Mouse (Mus musculus) liver, adult 2 months (tissue): Measurements from ENCODE around the gene Atxn10. TPM values are rescaled to one million over a fixed set of nuclear protein-coding genes. Genes with fewer than 3 reads are reported as not detected.
A peak's percentile ranks its signal among the peaks of the same experiment; 100 is the strongest.

ENCODE experiments used
- DNase-seq: peaks from one replicate; pipeline ENCODE4 v3.0.0-alpha.2; 2011; ENCODE audit warnings: low read depth, low spot score; ENCODE audit errors: extremely low read depth
- H3K27ac ChIP-seq: fragments of 200-500 bp; replicated peaks from 2 replicates; pipeline ENCODE4 v1.5.1; 2012; ENCODE audit warnings: low read depth, mild to moderate bottlenecking, control low read depth, inconsistent platforms, low read length; ENCODE audit not compliant: insufficient read depth
- H3K27me3 ChIP-seq: fragments of 200-500 bp; 2 replicates; pipeline ENCODE4 v1.6.1; 2012; ENCODE audit warnings: mild to moderate bottlenecking, moderate library complexity, low read length, inconsistent platforms; ENCODE audit not compliant: control insufficient read depth, insufficient read depth
- H3K36me3 ChIP-seq: fragments of 200-500 bp; 2 replicates; pipeline ENCODE4 v1.6.1; 2012; ENCODE audit warnings: low read length, inconsistent platforms; ENCODE audit not compliant: control insufficient read depth, insufficient read depth
- H3K4me1 ChIP-seq: fragments of 200-500 bp; 2 replicates; pipeline ENCODE4 v1.6.1; 2011; ENCODE audit warnings: low read length; ENCODE audit not compliant: control insufficient read depth, insufficient read depth
- H3K4me3 ChIP-seq: fragments of 200-500 bp; 2 replicates; pipeline ENCODE4 v1.5.1; 2011; ENCODE audit warnings: low read depth, mild to moderate bottlenecking, control low read depth, low read length, moderate library complexity; ENCODE audit not compliant: insufficient read depth
- H3K79me2 ChIP-seq: fragments of 200-500 bp; 2 replicates; pipeline ENCODE4 v1.6.1; 2012; ENCODE audit warnings: inconsistent platforms, mild to moderate bottlenecking, low read length, moderate library complexity; ENCODE audit not compliant: control insufficient read depth, insufficient read depth
- H3K9ac ChIP-seq: fragments of 200-500 bp; 2 replicates; pipeline ENCODE4 v1.6.1; 2012; ENCODE audit warnings: low read depth, mild to moderate bottlenecking, control low read depth, inconsistent platforms, low read length
- CTCF ChIP-seq: fragments of 200-500 bp; IDR thresholded peaks from 2 replicates; pipeline ENCODE4 v1.5.1; 2011; ENCODE audit warnings: low read depth, low read length, control low read depth
- POLR2A ChIP-seq: fragments of 200-500 bp; IDR thresholded peaks from 2 replicates; pipeline ENCODE4 v1.6.1; 2011; ENCODE audit warnings: low read length, control low read depth; ENCODE audit not compliant: insufficient read depth; ENCODE audit errors: extremely low read depth
- WGBS: fragments of 180-500 bp; shearing (Covaris S2); methylation state at CpG from one replicate; pipeline ENCODE4 v1.1.7; 2018; 5-methylcytosine and 5-hydroxymethylcytosine counted together
- polyA plus RNA-seq: library from polyadenylated mRNA; depleted of rRNA; stranded (reverse); fragments of >200 nt; gene quantifications from 2 replicates; pipeline ENCODE4 v1.2.3, GENCODE M21; 2012
- total RNA-seq: library from RNA; depleted of rRNA; stranded (reverse); fragments of >200 nt; gene quantifications from 2 replicates; pipeline ENCODE4 v1.2.3, GENCODE M21; 2014

The Atxn10 gene
- total and polyA plus RNA-seq, 2 experiments = 36.8 to 41.0 TPM

DNA sequence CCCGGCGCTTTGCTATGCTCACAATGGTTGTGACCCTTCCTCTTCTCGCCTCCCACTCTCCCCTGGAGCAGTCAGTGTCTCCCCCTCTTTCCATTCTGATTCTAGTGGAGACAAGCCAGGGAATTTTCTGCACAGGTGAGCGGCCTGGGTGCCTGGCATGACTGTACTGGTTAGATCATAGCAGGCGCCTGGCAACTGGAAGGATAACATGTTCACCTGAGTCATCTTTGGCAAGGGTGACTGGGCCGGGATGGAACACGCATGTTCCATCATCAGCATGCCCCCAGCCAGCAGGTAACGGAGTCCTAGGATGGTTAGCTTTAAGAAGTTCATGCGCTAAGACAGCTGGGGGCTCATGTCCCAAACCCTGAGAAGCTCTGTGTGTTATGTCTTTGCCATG lies 37.1 kb upstream of the Atxn10 start:
- H3K9ac ChIP-seq = no peak overlapping the region
- H3K27me3 ChIP-seq = no peaks in the 10 kb centered on the region
- H3K4me1 ChIP-seq = 0 out of 2 replicates have a peak, but pooled peaks cover 2% of the 10 kb centered on the region
- 92% methylated on average over 9 of the region's 9 CpGs for WGBS
- no peak overlapping the region for H3K4me3 ChIP-seq
- no peak for DNase-seq
- TF ChIP-seq CTCF = no peak
- no peak for TF ChIP-seq POLR2A
- no peaks in the 10 kb centered on the region for H3K79me2 ChIP-seq
- H3K36me3 ChIP-seq = no peaks in the 10 kb centered on the region
- H3K27ac ChIP-seq = no peak overlapping the region

GRCm38 (mm10) chr15:85303241-85303640 lies 32.8 kb upstream of the Atxn10 start:
- WGBS = 89% methylated on average over 4 of the region's 4 CpGs
- no peaks in the 10 kb centered on the region for H3K4me1 ChIP-seq
- DNase-seq = no peak
- no peaks in the 10 kb centered on the region for H3K36me3 ChIP-seq
- H3K9ac ChIP-seq = no peak overlapping the region
- no peaks in the 10 kb centered on the region for H3K27me3 ChIP-seq
- H3K4me3 ChIP-seq = no peak overlapping the region
- no peaks in the 10 kb centered on the region for H3K79me2 ChIP-seq
- no peak for TF ChIP-seq CTCF
- TF ChIP-seq POLR2A = no peak
- no peak overlapping the region for H3K27ac ChIP-seq

GRCm38 (mm10) chr15:85303976-85304375 lies 32.1 kb upstream of the Atxn10 start:
- WGBS = 93% methylated on average over 4 of the region's 4 CpGs

DNA sequence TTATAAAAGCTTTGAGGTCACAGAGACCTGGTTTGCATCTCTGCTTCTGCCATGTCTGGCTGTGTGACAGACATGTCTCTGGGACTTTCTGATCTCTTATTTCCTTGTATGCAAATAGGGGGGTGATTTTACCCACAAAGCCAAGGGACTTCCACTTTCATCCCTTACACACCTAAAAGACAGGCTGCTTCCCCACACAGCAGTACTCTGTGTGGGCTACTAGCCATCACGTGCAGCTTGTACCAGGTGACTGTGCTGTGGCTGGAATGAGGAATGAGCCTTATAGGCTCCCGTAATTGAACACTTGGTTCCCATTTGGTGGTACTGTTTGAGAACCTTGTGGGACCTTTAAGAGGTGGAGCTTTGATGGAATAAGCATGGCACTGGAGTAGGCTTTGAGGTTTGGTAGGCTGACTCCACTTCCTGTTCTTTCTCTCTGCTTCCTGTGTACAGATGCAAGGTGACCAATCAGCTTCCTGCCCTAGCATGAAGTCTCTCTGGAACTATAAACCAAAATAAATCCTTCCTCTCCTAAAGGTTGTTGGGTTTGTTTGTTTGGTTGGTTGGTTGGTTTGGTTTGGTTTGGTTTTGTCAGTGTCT lies 28.9 kb upstream of the Atxn10 start:
- H3K4me1 ChIP-seq = no peaks in the 10 kb centered on the region
- WGBS = 94% methylated on average over 2 of the region's 2 CpGs
- no peak overlapping the region for H3K9ac ChIP-seq
- H3K79me2 ChIP-seq = no peaks in the 10 kb centered on the region
- no peak for TF ChIP-seq POLR2A
- no peak for TF ChIP-seq CTCF
- H3K27me3 ChIP-seq = no peaks in the 10 kb centered on the region
- no peak overlapping the region for H3K4me3 ChIP-seq
- no peak overlapping the region for H3K27ac ChIP-seq
- no peak for DNase-seq
- H3K36me3 ChIP-seq = no peaks in the 10 kb centered on the region

More at GRCm38 (mm10) chr15:85303976-85304375, 32.1 kb upstream of the Atxn10 start:
- Histone ChIP-seq H3K4me1 (no peaks in the 10 kb centered on the region), H3K79me2 (no peaks in the 10 kb centered on the region), H3K9ac (no peak overlapping the region), H3K4me3 (no peak overlapping the region), H3K36me3 (no peaks in the 10 kb centered on the region), H3K27ac (no peak overlapping the region), H3K27me3 (no peaks in the 10 kb centered on the region)
- DNase-seq = no peak
- TF ChIP-seq POLR2A (no peak), CTCF (no peak)

DNA sequence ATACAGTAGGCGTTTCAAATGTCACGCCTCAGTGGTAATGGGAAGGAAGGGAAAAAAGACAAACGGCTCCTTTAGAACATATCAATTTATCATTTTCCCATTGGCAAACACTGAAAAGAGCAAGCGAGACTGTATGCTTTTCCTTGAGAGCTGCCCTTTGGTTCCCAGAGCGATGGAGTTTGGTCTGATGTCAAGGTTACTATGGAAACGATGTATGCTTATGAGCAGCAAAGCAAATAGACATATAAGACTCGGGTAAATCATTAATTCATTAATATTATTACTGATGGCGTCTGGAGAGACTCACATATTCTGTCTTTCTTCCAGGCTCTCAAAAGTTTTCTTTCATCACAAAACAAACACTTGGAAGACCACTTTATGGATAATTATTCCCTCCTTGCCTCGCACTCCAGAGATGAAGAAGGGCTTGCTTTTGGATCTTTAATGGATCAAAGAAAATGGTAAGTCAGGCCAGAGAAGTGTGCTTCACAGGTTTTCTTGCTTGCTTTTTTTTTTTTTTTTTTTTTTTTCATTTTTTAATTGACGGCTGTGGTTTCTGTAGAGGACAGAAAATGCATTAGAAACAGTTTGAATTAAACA lies 24.9 kb upstream of the Atxn10 start:
- 0 out of 2 replicates have a peak, but pooled peaks cover 2% of the 10 kb centered on the region for H3K4me1 ChIP-seq
- H3K4me3 ChIP-seq = no peak overlapping the region
- no peaks in the 10 kb centered on the region for H3K79me2 ChIP-seq
- H3K27me3 ChIP-seq = no peaks in the 10 kb centered on the region
- no peak overlapping the region for H3K27ac ChIP-seq
- 31% methylated on average over 10 of the region's 10 CpGs for WGBS
- no peak for DNase-seq
- H3K9ac ChIP-seq = no peak overlapping the region
- TF ChIP-seq CTCF (no peak), POLR2A (no peak)
- no peaks in the 10 kb centered on the region for H3K36me3 ChIP-seq

DNA sequence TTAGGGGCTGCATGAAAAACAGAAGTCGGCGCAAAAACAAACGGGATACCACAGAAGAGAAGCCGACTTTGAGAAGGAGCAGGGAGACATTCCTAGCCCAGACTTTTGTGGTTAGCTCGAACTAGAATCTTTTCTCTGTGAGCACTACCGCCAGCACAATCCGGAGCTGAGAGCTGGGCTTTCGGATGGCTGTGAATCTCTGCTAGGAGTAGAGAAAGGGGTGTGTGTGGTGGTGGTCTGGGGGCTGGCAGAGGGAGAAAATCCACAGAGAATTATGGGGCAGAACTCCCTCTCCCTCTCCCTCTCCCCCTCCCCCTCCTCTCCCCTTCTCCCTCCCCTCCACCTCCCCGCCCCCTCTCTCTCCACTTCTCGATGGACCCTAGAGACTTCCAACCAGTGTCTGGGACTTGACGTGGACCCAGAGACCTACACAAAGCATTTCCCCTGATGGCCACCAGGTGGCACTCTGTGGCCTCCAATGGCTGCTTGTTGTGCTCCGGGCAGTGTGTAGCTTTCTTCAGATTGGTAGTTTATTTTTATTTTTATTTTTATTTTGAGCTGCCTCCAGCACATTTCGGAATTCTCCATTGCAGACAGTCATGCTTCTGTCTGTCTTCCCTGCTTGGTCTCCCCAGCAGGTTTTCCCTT lies 20.5 kb upstream of the Atxn10 start:
- DNase-seq = peak; percentile 42
- Histone ChIP-seq H3K36me3 (no peaks in the 10 kb centered on the region), H3K27ac (no peak overlapping the region), H3K27me3 (no peaks in the 10 kb centered on the region), H3K4me1 (0 out of 2 replicates have a peak, but pooled peaks cover 2% of the 10 kb centered on the region), H3K79me2 (no peaks in the 10 kb centered on the region), H3K9ac (no peak overlapping the region), H3K4me3 (no peak overlapping the region)
- WGBS = 39% methylated on average over 12 of the region's 13 CpGs
- TF ChIP-seq CTCF (peak; percentile 95), POLR2A (no peak)
